Mouse (Mus musculus): ENCODE results near the gene Lsp1.

GRCm38 (mm10) chr7:142503206-142503605, 42.6 kb downstream of the Lsp1 start:
- TF ChIP-seq CTCF (IDR thresholded peaks at IDR 0.05; ENCODE audit: low read depth, low read length) (no peak), TAL1 (conservative IDR thresholded peaks at IDR 0.05; ENCODE audit: low read depth, low read length) (no peak), GATA1 (IDR thresholded peaks at IDR 0.05; ENCODE audit: borderline replicate concordance, low read length) (no peak), GATA2 (IDR thresholded peaks at IDR 0.05; ENCODE audit: borderline replicate concordance, low read depth, low read length) (no peak), POLR2AphosphoS5 (IDR thresholded peaks at IDR 0.05; ENCODE audit: insufficient replicate concordance, low read depth, low read length) (no peak)

Measured in G1E (cell line).